ENCODE assay signal across 9 mouse cellular contexts in genomic region chr7:143053961-143054611, GRCm38 (mm10). TPM values are rescaled to one million over a fixed set of nuclear protein-coding genes. Genes with fewer than 3 reads are reported as not detected.
DNase-seq lines count a peak whose midpoint lies in the region; ATAC-seq and TF ChIP-seq lines count a peak whose summit lies in the region.
"Had no signal": no experiment of that assay in that cellular context is flagged by ENCODE, and none has a peak within 500 bp of the region (broad histone marks: within the 10 kb centered on the region; RNA-seq: fewer than 3 reads in every experiment).

No protein-coding gene starts in this region.

- H3K4me1 ChIP-seq in MEL (ENCODE audit: control insufficient read depth in 1 of 2, insufficient read depth in 2 of 2, low read length in 2 of 2): peaks cover 39 to 58% of the 10 kb centered on the region in 2 experiments
- H3K4me1 ChIP-seq in hindbrain, embryonic 10.5 days (replicated peaks): peaks cover 67% of the 10 kb centered on the region
- H3K4me1 ChIP-seq in lung, embryonic 16.5 days (replicated peaks; ENCODE audit: control insufficient read depth, insufficient read depth, low read length): peaks cover 52% of the 10 kb centered on the region

- TF ChIP-seq CTCF in gastrocnemius, adult 2 months (IDR thresholded peaks at IDR 0.05): no peak
- TF ChIP-seq CTCF in MEL (IDR thresholded peaks at IDR 0.05 in 2 of 3, conservative IDR thresholded peaks at IDR 0.05 in 1 of 3; ENCODE audit: control insufficient read depth in 1 of 3, insufficient read depth in 1 of 3, low read depth in 2 of 3, low read length in 3 of 3, poor library complexity in 1 of 3, severe bottlenecking in 1 of 3): no peak

- no peaks in the 10 kb centered on the region for H3K9me3 ChIP-seq in MEL (replicated peaks; ENCODE audit: insufficient read depth, low read length)
- no peaks in the 10 kb centered on the region for H3K9me3 ChIP-seq in hindbrain, embryonic 10.5 days
- no peaks in the 10 kb centered on the region for H3K9me3 ChIP-seq in lung, embryonic 16.5 days (ENCODE audit: control insufficient read depth, low read length)

- no peak for TF ChIP-seq RAD21 in MEL (IDR thresholded peaks at IDR 0.05; ENCODE audit: low read depth, low read length)

- intact Hi-C loops in gastrocnemius, adult 2 months (cut with DNase I): loop anchor here (1.0 to 2.0 kb wide), 2 partner anchors 15 to 46 kb away; partner anchors contain the start of gene Tssc4
- intact Hi-C loops in gastrocnemius, postnatal 14 days (cut with DNase I; ENCODE audit: low total_unique reads): loop anchor here (5.0 kb wide), 1 partner anchor 37 kb away; no protein-coding TSS in a partner anchor

- no peak for DNase-seq in gastrocnemius, adult 2 months
- no peak for DNase-seq in gastrocnemius, postnatal 14 days
- DNase-seq in MEL (ENCODE audit: low read depth, low spot score): no peak
- no peak for DNase-seq in hindbrain, embryonic 10.5 days (ENCODE audit: low spot score)
- DNase-seq in left cerebral cortex, adult 18-20 months (ENCODE audit: low spot score in 2 of 2): no peak
- DNase-seq in layer of hippocampus, adult 8-10 months (ENCODE audit: low spot score in 2 of 2): no peak
- no peak for DNase-seq in right cerebral cortex, postnatal 4 days

- peak; percentile 15 for ATAC-seq in lung, embryonic 16.5 days (ENCODE audit: low read depth)

- H3K9ac ChIP-seq in MEL (ENCODE audit: control insufficient read depth, low read depth, low read length, poor library complexity, severe bottlenecking): peak overlapping the region; percentile 81
- peak overlapping the region; percentile 90 for H3K9ac ChIP-seq in lung, embryonic 16.5 days (ENCODE audit: low read length)

- peak overlapping the region; percentile 95 for H3K4me3 ChIP-seq in gastrocnemius, adult 2 months
- peak overlapping the region; percentile 73 to 83 for H3K4me3 ChIP-seq in MEL (ENCODE audit: control insufficient read depth in 1 of 2, insufficient read depth in 1 of 2, low read depth in 2 of 2, low read length in 2 of 2)
- peak overlapping the region; percentile 95 for H3K4me3 ChIP-seq in hindbrain, embryonic 10.5 days
- peak overlapping the region; percentile 94 for H3K4me3 ChIP-seq in lung, embryonic 16.5 days (ENCODE audit: low read length)

- peak overlapping the region; percentile 99 for H3K27ac ChIP-seq in gastrocnemius, adult 2 months
- H3K27ac ChIP-seq in MEL (ENCODE audit: control insufficient read depth, low read depth, low read length): no peak overlapping the region
- H3K27ac ChIP-seq in hindbrain, embryonic 10.5 days: peak overlapping the region; percentile 95
- H3K27ac ChIP-seq in lung, embryonic 16.5 days (ENCODE audit: low read length): peak overlapping the region; percentile 92

- H3K27me3 ChIP-seq in MEL (ENCODE audit: control insufficient read depth in 1 of 2, insufficient read depth in 2 of 2, low read length in 2 of 2): no peaks in the 10 kb centered on the region
- no peaks in the 10 kb centered on the region; the same call in 1 of the 2 replicates for H3K27me3 ChIP-seq in hindbrain, embryonic 10.5 days (ENCODE audit: insufficient read depth, poor library complexity, severe bottlenecking)
- H3K27me3 ChIP-seq in lung, embryonic 16.5 days (ENCODE audit: control insufficient read depth, insufficient read depth, low read depth, low read length): no peaks in the 10 kb centered on the region

- peaks cover 25% of the 10 kb centered on the region for H3K79me2 ChIP-seq in MEL (ENCODE audit: control insufficient read depth, insufficient read depth, low read length, poor library complexity)

- no peak for TF ChIP-seq EP300 in MEL (IDR thresholded peaks at IDR 0.05; ENCODE audit: low read depth in 1 of 2, low read length in 2 of 2)

- no peak; a peak in 1 of 4 replicates for TF ChIP-seq POLR2A in MEL (IDR thresholded peaks at IDR 0.05; ENCODE audit: control insufficient read depth in 1 of 2, insufficient read depth in 1 of 2, low read depth in 1 of 2, low read length in 2 of 2, poor library complexity in 1 of 2)

- H3K36me3 ChIP-seq in MEL (ENCODE audit: control insufficient read depth in 1 of 2, insufficient read depth in 2 of 2, low read length in 2 of 2): peaks cover 0 to 55% of the 10 kb centered on the region in 2 experiments; a peak in 2 of 4 replicates
- H3K36me3 ChIP-seq in hindbrain, embryonic 10.5 days: peaks cover 33% of the 10 kb centered on the region
- H3K36me3 ChIP-seq in lung, embryonic 16.5 days (ENCODE audit: control insufficient read depth, insufficient read depth, low read length): 0 out of 2 replicates have a peak, but pooled peaks cover 2% of the 10 kb centered on the region

- peak overlapping the region; percentile 81 for H3K4me2 ChIP-seq in lung, embryonic 16.5 days (ENCODE audit: low read depth, low read length)

- WGBS in hindbrain, embryonic 10.5 days: 75% methylated on average over 11 of the region's 11 CpGs
- WGBS in lung, embryonic 16.5 days: 17% methylated on average over 11 of the region's 11 CpGs

TF ChIP-seq in MEL, 35 proteins besides CTCF, POLR2A, EP300 and RAD21:
- no peak for TF ChIP-seq SIN3A (IDR thresholded peaks at IDR 0.05; ENCODE audit: low read length)
- no peak for TF ChIP-seq ELF1 (IDR thresholded peaks at IDR 0.05; ENCODE audit: low read depth, low read length)
- TF ChIP-seq MYC (IDR thresholded peaks at IDR 0.05; ENCODE audit: low read depth, low read length): no peak
- no peak for TF ChIP-seq UBTF (IDR thresholded peaks at IDR 0.05; ENCODE audit: borderline replicate concordance, insufficient read depth, low read depth, low read length)
- TF ChIP-seq MEF2A (IDR thresholded peaks at IDR 0.05; ENCODE audit: extremely low read depth, insufficient replicate concordance, low read depth, low read length, poor library complexity, severe bottlenecking): no peak
- no peak for TF ChIP-seq ETS1 (IDR thresholded peaks at IDR 0.05; ENCODE audit: low read depth, low read length)
- no peak for TF ChIP-seq TCF12 (IDR thresholded peaks at IDR 0.05; ENCODE audit: low read depth, low read length)
- no peak for TF ChIP-seq ZKSCAN1 (IDR thresholded peaks at IDR 0.05; ENCODE audit: low read depth, low read length)
- TF ChIP-seq NELFE (IDR thresholded peaks at IDR 0.05; ENCODE audit: low read depth, low read length): no peak
- no peak for TF ChIP-seq MYB (IDR thresholded peaks at IDR 0.05; ENCODE audit: low read depth, low read length)

RNA-seq across cellular contexts. Expression of gene Cd81, which starts 1.5 kb away (rescaled TPM):
- 100 to 1,000 TPM; 100 to 129 TPM for total RNA-seq in gastrocnemius, adult 2 months (2021)
- 100 to 1,000 TPM; 176 to 209 TPM for total RNA-seq in gastrocnemius, postnatal 14 days (2021)
- 86.8 and 105 TPM in 2 replicates for total RNA-seq in MEL (2012; rRNA removed)
- 100 to 1,000 TPM in 1 of 2 experiments, not detected in 1; 133 TPM for polyA plus RNA-seq in MEL (2012; ENCODE audit: insufficient read depth in 1 of 2, insufficient read length in 2 of 2, low read depth in 1 of 2, low replicate concordance in 2 of 2, missing spikeins in 1 of 2)
- polyA plus RNA-seq in hindbrain, embryonic 10.5 days (2016; fragmentation: Nextera tagmentation; extraction: Ambion mirVana): 238 and 265 TPM in 2 replicates
- 765 and 788 TPM in 2 replicates for polyA plus RNA-seq in lung, embryonic 16.5 days (2015; fragmentation: Nextera tagmentation; extraction: Ambion mirVana)
- 100 to 1,000 TPM; 388 to 392 TPM for total RNA-seq in left cerebral cortex, adult 18-20 months (2021)
- total RNA-seq in layer of hippocampus, adult 8-10 months (2022): 100 to 1,000 TPM; 413 to 631 (median 486) TPM

RNA-seq across cellular contexts. Expression of gene Tssc4, which starts 15.0 kb away (rescaled TPM):
- 1 to 10 TPM; 6.6 to 8.2 TPM for total RNA-seq in gastrocnemius, adult 2 months (2021)
- total RNA-seq in gastrocnemius, postnatal 14 days (2021): 10 to 100 TPM in 1 of 2 experiments, 1 to 10 TPM in 1; 9.8 to 12.2 TPM
- total RNA-seq in MEL (2012; rRNA removed): 63.9 and 76.9 TPM in 2 replicates
- polyA plus RNA-seq in MEL (2012; ENCODE audit: insufficient read depth in 1 of 2, insufficient read length in 2 of 2, low read depth in 1 of 2, low replicate concordance in 2 of 2, missing spikeins in 1 of 2): 10 to 100 TPM in 1 of 2 experiments, not detected in 1; 75.6 TPM
- polyA plus RNA-seq in hindbrain, embryonic 10.5 days (2016; fragmentation: Nextera tagmentation; extraction: Ambion mirVana): 130 and 134 TPM in 2 replicates
- 98.9 and 100 TPM in 2 replicates for polyA plus RNA-seq in lung, embryonic 16.5 days (2015; fragmentation: Nextera tagmentation; extraction: Ambion mirVana)
- total RNA-seq in left cerebral cortex, adult 18-20 months (2021): 10 to 100 TPM; 37.8 to 39.6 TPM
- 10 to 100 TPM; 34.2 to 46.9 (median 38.5) TPM for total RNA-seq in layer of hippocampus, adult 8-10 months (2022)

RNA-seq across cellular contexts. Expression of gene Trpm5, which starts 40.4 kb away (rescaled TPM):
- not detected for total RNA-seq in gastrocnemius, adult 2 months (2021)
- total RNA-seq in gastrocnemius, postnatal 14 days (2021): under 1 TPM; 0.38 to 0.51 TPM
- 1.5 and 1.7 TPM in 2 replicates for total RNA-seq in MEL (2012; rRNA removed)
- polyA plus RNA-seq in MEL (2012; ENCODE audit: insufficient read depth in 1 of 2, insufficient read length in 2 of 2, low read depth in 1 of 2, low replicate concordance in 2 of 2, missing spikeins in 1 of 2): 1 to 10 TPM in 1 of 2 experiments, not detected in 1; 1.9 TPM
- 0.55 and 0.71 TPM in 2 replicates for polyA plus RNA-seq in hindbrain, embryonic 10.5 days (2016; fragmentation: Nextera tagmentation; extraction: Ambion mirVana)
- 3.9 and 4.8 TPM in 2 replicates for polyA plus RNA-seq in lung, embryonic 16.5 days (2015; fragmentation: Nextera tagmentation; extraction: Ambion mirVana)
- not detected for total RNA-seq in left cerebral cortex, adult 18-20 months (2021)
- total RNA-seq in layer of hippocampus, adult 8-10 months (2022): under 1 TPM in 1 of 4 experiments, not detected in 3; 0.16 TPM

RNA-seq across cellular contexts. Expression of gene Tspan32, which starts 49.2 kb away (rescaled TPM):
- under 1 TPM; 0.23 to 0.39 TPM for total RNA-seq in gastrocnemius, adult 2 months (2021)
- under 1 TPM; 0.22 to 0.47 TPM for total RNA-seq in gastrocnemius, postnatal 14 days (2021)
- total RNA-seq in MEL (2012; rRNA removed): 159 and 205 TPM in 2 replicates
- polyA plus RNA-seq in MEL (2012; ENCODE audit: insufficient read depth in 1 of 2, insufficient read length in 2 of 2, low read depth in 1 of 2, low replicate concordance in 2 of 2, missing spikeins in 1 of 2): 100 to 1,000 TPM in 1 of 2 experiments, 10 to 100 TPM in 1; 53.5 to 212 TPM
- 5.2 and 6.1 TPM in 2 replicates for polyA plus RNA-seq in hindbrain, embryonic 10.5 days (2016; fragmentation: Nextera tagmentation; extraction: Ambion mirVana)
- 2.6 and 3.3 TPM in 2 replicates for polyA plus RNA-seq in lung, embryonic 16.5 days (2015; fragmentation: Nextera tagmentation; extraction: Ambion mirVana)
- total RNA-seq in left cerebral cortex, adult 18-20 months (2021): under 1 TPM in 1 of 2 experiments, not detected in 1; 0.44 TPM
- total RNA-seq in layer of hippocampus, adult 8-10 months (2022): under 1 TPM in 2 of 4 experiments, not detected in 2; 0.70 to 0.75 TPM

RNA-seq across cellular contexts. Expression of gene Kcnq1, which starts 52.1 kb away (rescaled TPM):
- total RNA-seq in gastrocnemius, adult 2 months (2021): under 1 TPM; 0.33 to 0.67 TPM
- total RNA-seq in gastrocnemius, postnatal 14 days (2021): 1 to 10 TPM in 1 of 2 experiments, under 1 TPM in 1; 0.84 to 1.4 TPM
- 0.85 and 0.96 TPM in 2 replicates for total RNA-seq in MEL (2012; rRNA removed)
- under 1 TPM in 1 of 2 experiments, not detected in 1; 0.63 TPM for polyA plus RNA-seq in MEL (2012; ENCODE audit: insufficient read depth in 1 of 2, insufficient read length in 2 of 2, low read depth in 1 of 2, low replicate concordance in 2 of 2, missing spikeins in 1 of 2)
- 0.98 and 2.3 TPM in 2 replicates for polyA plus RNA-seq in hindbrain, embryonic 10.5 days (2016; fragmentation: Nextera tagmentation; extraction: Ambion mirVana)
- polyA plus RNA-seq in lung, embryonic 16.5 days (2015; fragmentation: Nextera tagmentation; extraction: Ambion mirVana): 7.1 and 9.6 TPM in 2 replicates
- total RNA-seq in left cerebral cortex, adult 18-20 months (2021): under 1 TPM; 0.30 to 0.54 TPM
- 1 to 10 TPM in 1 of 4 experiments, under 1 TPM in 3; 0.61 to 1.2 (median 0.83) TPM for total RNA-seq in layer of hippocampus, adult 8-10 months (2022)
- total RNA-seq: hematopoietic stem cell, adult 5-6 weeks had no signal
